Mouse (Mus musculus) forebrain, postnatal 0 days (tissue): ENCODE data around the gene Furin. TPM values are rescaled to one million over a fixed set of nuclear protein-coding genes. Genes with fewer than 3 reads are reported as not detected.

Experiments
- ATAC-seq: fragments of 200-750 bp; cut with Nextera tagmentation; 2 replicates; pipeline ENCODE4 v1.8.0; 2017; ENCODE audit warnings: mild to moderate bottlenecking, moderate library complexity
- DNase-seq: peaks from one replicate; pipeline ENCODE4 v3.0.0-alpha.2; 2015
- H3K27ac ChIP-seq: fragments of 300-500 bp; sonication (generic); 2 replicates; pipeline ENCODE4 v1.5.1; 2014; ENCODE audit warnings: low read depth, mild to moderate bottlenecking, antibody characterized with exemption, low read length, moderate library complexity, mixed read lengths
- H3K27me3 ChIP-seq: fragments of 300-500 bp; sonication (generic); 2 replicates; pipeline ENCODE4 v1.6.1; 2014; ENCODE audit warnings: mild to moderate bottlenecking, low read length, mixed read lengths; ENCODE audit not compliant: insufficient read depth
- H3K36me3 ChIP-seq: fragments of 300-500 bp; sonication (generic); 2 replicates; pipeline ENCODE4 v1.6.1; 2014; ENCODE audit warnings: mild to moderate bottlenecking, moderate library complexity; ENCODE audit not compliant: insufficient read depth
- H3K4me1 ChIP-seq: fragments of 300-500 bp; sonication (generic); 2 replicates; pipeline ENCODE4 v1.6.1; 2014; ENCODE audit warnings: antibody characterized with exemption; ENCODE audit not compliant: insufficient read depth
- H3K4me2 ChIP-seq: fragments of 300-500 bp; sonication (generic); 2 replicates; pipeline ENCODE4 v1.6.1; 2014; ENCODE audit warnings: low read depth, mild to moderate bottlenecking, moderate library complexity
- H3K4me3 ChIP-seq: fragments of 300-500 bp; sonication (generic); 2 replicates; pipeline ENCODE4 v1.5.1; 2014; ENCODE audit warnings: low read depth, low read length, mixed read lengths
- H3K9ac ChIP-seq: fragments of 300-500 bp; sonication (generic); 2 replicates; pipeline ENCODE4 v1.6.1; 2014; ENCODE audit warnings: mild to moderate bottlenecking
- H3K9me3 ChIP-seq: fragments of 300-500 bp; sonication (generic); 2 replicates; pipeline ENCODE4 v1.6.1; 2016; ENCODE audit warnings: low read length
- CTCF ChIP-seq: sonication (generic); IDR thresholded peaks from 2 replicates; pipeline ENCODE4 v1.5.1; 2016; ENCODE audit warnings: antibody characterized with exemption, control low read depth, low read depth
- WGBS: fragments of 180-500 bp; shearing (Covaris S2); extraction: QIAGEN DNeasy Blood & Tissue Kit; methylation state at CpG from one replicate; pipeline ENCODE4 v1.1.7; 2014; 5-methylcytosine and 5-hydroxymethylcytosine counted together
- polyA plus RNA-seq: library from polyadenylated mRNA; unstranded; fragments of >200 nt; fragmentation: Nextera tagmentation; extraction: Ambion mirVana; gene quantifications from 2 replicates; pipeline ENCODE4 v1.2.1, GENCODE M21; 2015
- total RNA-seq: library from RNA; depleted of rRNA; stranded (reverse); fragments of >200 nt; gene quantifications from 2 replicates; pipeline ENCODE4 v1.2.3, GENCODE M21; 2014; rRNA removed

Furin gene
- total RNA-seq = 16.9 and 21.8 TPM in 2 replicates
- polyA plus RNA-seq = 6.8 and 7.7 TPM in 2 replicates

- no peak within 1 kb of the TSS for H3K9ac ChIP-seq
- ATAC-seq = no peak
- H3K27ac ChIP-seq = no peak within 1 kb of the TSS
- DNase-seq = no peak
- no peaks in the 10 kb centered on the region for H3K27me3 ChIP-seq
- H3K4me3 ChIP-seq = no peak within 1 kb of the TSS
- no peaks in the 10 kb centered on the region for H3K36me3 ChIP-seq
- no peak within 1 kb of the TSS for H3K4me2 ChIP-seq
- no peaks in the 10 kb centered on the region for H3K9me3 ChIP-seq
- peaks cover 14% of the 10 kb centered on the region; the same call in 1 of the 2 replicates for H3K4me1 ChIP-seq
- WGBS = 74% methylated on average over 9 of the region's 9 CpGs
- no peak for TF ChIP-seq CTCF
These were observed at the start of gene Furin for GRCm38 (mm10) chr7:80405188-80405695. Gene Furin (minus strand): TSS chr7:80405436.

GRCm38 (mm10) chr7:80454786-80455185, 49.5 kb upstream of the Furin start:
- Histone ChIP-seq H3K27me3 (no peaks in the 10 kb centered on the region), H3K4me3 (no peak overlapping the region), H3K9me3 (no peaks in the 10 kb centered on the region), H3K36me3 (0 out of 2 replicates have a peak, but pooled peaks cover 8% of the 10 kb centered on the region), H3K27ac (no peak overlapping the region), H3K4me2 (no peak overlapping the region), H3K4me1 (no peaks in the 10 kb centered on the region), H3K9ac (no peak overlapping the region)
- 86% methylated on average over 2 of the region's 2 CpGs for WGBS
- ATAC-seq (no peak), DNase-seq (no peak)
- no peak for TF ChIP-seq CTCF

- no peaks in the 10 kb centered on the region for H3K27me3 ChIP-seq
- TF ChIP-seq CTCF = no peak
- H3K9me3 ChIP-seq = no peaks in the 10 kb centered on the region
- H3K36me3 ChIP-seq = 0 out of 2 replicates have a peak, but pooled peaks cover 6% of the 10 kb centered on the region
- ATAC-seq = no peak
- WGBS = 93% methylated on average over 5 of the region's 5 CpGs
- DNase-seq = no peak
- H3K4me1 ChIP-seq = no peaks in the 10 kb centered on the region
- H3K9ac ChIP-seq = no peak overlapping the region
- H3K4me3 ChIP-seq = no peak overlapping the region
- no peak overlapping the region for H3K4me2 ChIP-seq
- H3K27ac ChIP-seq = no peak overlapping the region
These were observed 48.8 kb upstream of the Furin start for GRCm38 (mm10) chr7:80453997-80454396.

GRCm38 (mm10) chr7:80453121-80453520, 47.9 kb upstream of the Furin start:
- Histone ChIP-seq H3K4me1 (no peaks in the 10 kb centered on the region), H3K27ac (no peak overlapping the region), H3K9me3 (no peaks in the 10 kb centered on the region), H3K9ac (no peak overlapping the region), H3K4me2 (no peak overlapping the region), H3K36me3 (0 out of 2 replicates have a peak, but pooled peaks cover 6% of the 10 kb centered on the region), H3K27me3 (no peaks in the 10 kb centered on the region), H3K4me3 (no peak overlapping the region)
- WGBS = 95% methylated on average over 3 of the region's 3 CpGs
- no peak for TF ChIP-seq CTCF
- ATAC-seq (no peak), DNase-seq (no peak)

- 78% methylated on average over 5 of the region's 5 CpGs for WGBS
These were observed 47.0 kb upstream of the Furin start for GRCm38 (mm10) chr7:80452241-80452640.

GRCm38 (mm10) chr7:80451550-80452232, 46.5 kb upstream of the Furin start:
- 75% methylated on average over 3 of the region's 3 CpGs for WGBS
- Histone ChIP-seq H3K9me3 (no peaks in the 10 kb centered on the region), H3K9ac (no peak overlapping the region)

More at GRCm38 (mm10) chr7:80452241-80452640, 47.0 kb upstream of the Furin start:
- Histone ChIP-seq H3K36me3 (0 out of 2 replicates have a peak, but pooled peaks cover 6% of the 10 kb centered on the region), H3K4me2 (no peak overlapping the region), H3K4me1 (no peaks in the 10 kb centered on the region), H3K9me3 (no peaks in the 10 kb centered on the region), H3K27ac (no peak overlapping the region), H3K27me3 (no peaks in the 10 kb centered on the region), H3K9ac (no peak overlapping the region), H3K4me3 (no peak overlapping the region)
- DNase-seq (no peak), ATAC-seq (no peak)
- TF ChIP-seq CTCF = no peak

GRCm38 (mm10) chr7:80450354-80450753, 45.1 kb upstream of the Furin start:
- ATAC-seq (no peak), DNase-seq (no peak)
- Histone ChIP-seq H3K27ac (no peak overlapping the region), H3K36me3 (0 out of 2 replicates have a peak, but pooled peaks cover 6% of the 10 kb centered on the region), H3K4me3 (no peak overlapping the region), H3K27me3 (no peaks in the 10 kb centered on the region), H3K4me2 (no peak overlapping the region), H3K9me3 (no peaks in the 10 kb centered on the region), H3K4me1 (no peaks in the 10 kb centered on the region), H3K9ac (no peak overlapping the region)
- no peak for TF ChIP-seq CTCF
- WGBS = 80% methylated on average over 4 of the region's 4 CpGs

More at GRCm38 (mm10) chr7:80451550-80452232, 46.5 kb upstream of the Furin start:
- 0 out of 2 replicates have a peak, but pooled peaks cover 6% of the 10 kb centered on the region for H3K36me3 ChIP-seq
- H3K4me3 ChIP-seq = no peak overlapping the region
- no peak overlapping the region for H3K4me2 ChIP-seq
- no peak for ATAC-seq
- H3K4me1 ChIP-seq = no peaks in the 10 kb centered on the region
- H3K27ac ChIP-seq = no peak overlapping the region
- no peak for DNase-seq
- H3K27me3 ChIP-seq = no peaks in the 10 kb centered on the region
- TF ChIP-seq CTCF = no peak
